Mouse (Mus musculus) retina, postnatal 7 days (tissue): ENCODE measurements around the gene Ryr2.
"Not testable (repeated sequence)": the region's sequence is repeated elsewhere in the genome, so short reads cannot be mapped to it uniquely, and the experiment has no call there.

ENCODE experiments used
- DNase-seq: peaks from one replicate; pipeline ENCODE4 v3.0.0-alpha.2; 2012; ENCODE audit warnings: low read depth, low spot score

The Ryr2 gene

DNA sequence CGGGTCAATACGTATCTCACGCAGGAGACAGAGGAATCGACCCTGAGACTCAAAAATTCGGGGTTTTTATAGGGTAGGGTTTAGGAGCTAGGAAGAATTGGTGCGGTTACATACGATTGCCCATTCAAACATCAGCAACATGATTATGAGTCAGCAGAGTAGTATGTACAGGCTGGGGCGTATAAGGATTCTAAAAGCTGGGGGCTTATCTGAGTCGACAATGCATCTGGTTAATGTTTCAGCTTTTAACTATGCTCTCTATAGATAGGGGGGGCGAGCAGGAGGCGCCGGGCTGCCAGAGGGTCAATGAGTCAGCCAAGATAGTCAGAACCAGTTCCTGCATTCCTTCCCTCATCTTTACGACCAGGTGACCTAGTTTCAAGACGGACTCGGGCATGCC, 557.6 kb downstream of the Ryr2 start:
- DNase-seq: not testable (repeated sequence)

DNA sequence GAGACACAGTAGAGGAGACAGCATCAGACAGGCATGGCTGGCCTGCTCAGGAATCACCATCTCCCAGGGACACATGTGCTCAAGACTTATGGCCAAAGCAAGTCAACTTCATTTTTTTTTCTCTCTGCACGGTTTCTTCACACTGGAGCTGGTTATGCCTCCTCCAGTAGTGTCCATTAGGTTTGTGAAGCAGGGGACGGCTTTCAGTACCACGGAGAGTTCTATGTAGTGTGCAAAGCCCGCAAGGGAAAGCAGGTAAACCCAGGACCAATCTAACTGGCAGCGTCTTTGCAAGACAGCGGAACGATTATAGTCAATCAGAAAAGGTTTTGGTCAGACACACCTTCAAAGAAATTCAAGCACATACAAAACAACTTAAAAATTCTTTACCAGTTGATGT, 560.9 kb downstream of the Ryr2 start:
- no peak for DNase-seq

DNA sequence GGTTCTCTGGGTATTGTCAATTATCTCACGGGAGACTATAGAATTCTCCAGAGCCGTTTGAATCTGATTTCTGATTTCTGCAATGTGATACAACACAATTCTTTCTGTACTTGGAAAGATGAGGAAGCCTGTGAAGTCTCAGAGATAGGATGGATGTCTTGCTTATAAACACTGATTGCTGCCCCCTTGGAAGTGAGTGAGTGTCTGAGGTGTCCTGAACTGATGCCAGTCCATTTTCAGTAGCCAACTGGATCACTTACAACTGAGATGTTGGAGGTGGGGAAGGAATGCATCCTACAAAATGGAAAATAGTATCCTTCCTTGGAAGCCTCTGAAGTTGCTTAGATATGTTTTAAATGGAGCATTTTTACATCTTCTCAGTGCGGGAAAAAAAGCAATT, 564.2 kb downstream of the Ryr2 start:
- DNase-seq: no peak

DNA sequence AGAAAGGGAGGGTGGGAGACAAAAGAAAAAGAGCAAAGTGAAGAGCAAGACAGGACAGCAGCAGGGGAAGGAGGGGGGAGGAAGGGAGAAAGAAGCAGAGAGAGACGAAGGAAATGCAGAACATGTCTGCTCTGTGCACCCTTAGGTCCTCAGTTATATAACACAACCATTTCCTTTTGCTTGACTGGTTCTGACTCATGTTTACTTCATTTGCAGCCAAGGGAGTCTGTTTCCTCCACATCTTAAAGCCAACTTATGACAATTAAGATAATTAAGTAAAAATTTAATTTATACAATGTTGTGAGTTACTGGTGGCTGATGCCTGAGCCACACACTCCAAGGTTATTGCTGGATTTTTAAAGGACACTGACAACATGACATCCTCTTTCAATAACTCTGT, 569.9 kb downstream of the Ryr2 start:
- no peak for DNase-seq

DNA sequence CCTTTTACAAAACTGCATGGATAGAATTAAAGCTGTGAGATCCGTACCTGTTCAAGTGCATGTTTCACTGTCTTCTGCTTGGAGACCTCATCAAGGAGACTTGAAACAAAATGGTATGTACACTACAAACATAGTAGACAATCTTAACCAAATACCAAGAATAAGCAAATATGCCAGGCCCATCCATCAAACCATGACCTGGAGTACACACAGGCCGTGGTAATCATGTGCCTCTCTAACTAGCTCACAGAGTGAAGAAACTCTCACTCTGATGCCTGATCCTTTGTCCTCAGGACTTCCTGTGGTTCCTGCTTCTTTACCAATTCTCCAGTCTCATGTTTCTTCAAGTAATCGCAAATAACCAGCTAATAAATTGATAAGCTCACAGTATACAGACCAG, 570.9 kb downstream of the Ryr2 start:
- DNase-seq: no peak

DNA sequence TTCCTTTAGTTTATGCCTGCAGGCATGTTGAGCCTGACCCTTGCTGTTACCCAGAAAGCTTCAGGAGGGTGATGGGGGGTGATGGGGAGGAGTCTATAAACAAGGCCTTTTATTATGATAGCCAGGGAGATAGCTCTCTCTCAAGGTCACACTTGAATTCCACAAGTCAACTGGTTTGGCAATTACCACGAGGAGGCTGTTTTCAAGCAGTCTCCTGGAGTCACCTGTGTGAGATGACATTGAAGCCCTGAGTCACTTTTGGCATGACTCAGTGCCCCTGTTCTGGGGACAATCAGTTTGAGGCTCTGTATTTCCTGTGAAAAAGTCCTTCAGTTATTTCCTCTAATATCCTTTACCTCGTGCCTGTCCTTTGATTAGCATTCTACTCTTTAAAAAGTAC, 573.5 kb downstream of the Ryr2 start:
- no peak for DNase-seq

DNA sequence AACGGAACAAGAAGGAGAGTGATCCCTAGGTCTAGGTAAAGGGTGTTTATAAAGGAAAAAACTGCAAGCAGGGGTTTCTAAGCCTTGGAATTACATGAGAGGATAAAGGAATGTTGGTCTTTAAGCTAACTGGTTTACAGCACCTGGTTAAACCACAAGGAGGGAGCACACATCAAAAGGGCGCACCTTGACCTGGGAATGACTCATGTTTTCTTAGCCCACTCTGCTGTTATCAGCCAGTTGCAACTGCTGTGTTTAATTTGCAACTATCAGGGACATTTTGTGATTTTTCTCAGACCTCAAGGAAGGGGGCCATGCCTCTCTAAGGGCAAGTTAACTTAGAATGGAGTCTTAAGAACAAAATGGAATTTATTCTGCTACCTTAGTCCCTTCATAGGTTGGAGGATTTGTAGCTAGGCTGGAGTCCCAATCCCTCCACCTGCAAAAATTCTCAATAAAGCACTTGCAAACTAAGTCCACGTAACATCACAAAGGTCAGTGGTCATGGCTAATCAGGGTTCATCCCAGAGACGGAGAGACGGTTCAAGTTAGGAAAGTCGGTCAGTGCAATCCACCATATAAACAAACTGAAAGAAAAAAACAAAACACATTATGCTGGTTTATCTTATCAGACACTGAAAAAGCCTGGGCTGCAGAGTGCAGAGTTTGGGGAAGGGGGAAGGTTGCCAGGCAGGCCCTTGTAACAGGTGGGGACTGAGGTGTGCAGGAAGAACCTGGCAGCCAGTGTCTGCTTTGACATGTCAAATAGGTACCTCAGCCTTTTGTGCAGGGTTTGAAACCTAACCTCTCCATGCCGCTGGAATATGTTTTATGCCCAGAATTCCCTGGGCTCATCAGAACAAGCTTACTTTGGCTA, 574.5 kb downstream of the Ryr2 start:
- DNase-seq: no peak

DNA sequence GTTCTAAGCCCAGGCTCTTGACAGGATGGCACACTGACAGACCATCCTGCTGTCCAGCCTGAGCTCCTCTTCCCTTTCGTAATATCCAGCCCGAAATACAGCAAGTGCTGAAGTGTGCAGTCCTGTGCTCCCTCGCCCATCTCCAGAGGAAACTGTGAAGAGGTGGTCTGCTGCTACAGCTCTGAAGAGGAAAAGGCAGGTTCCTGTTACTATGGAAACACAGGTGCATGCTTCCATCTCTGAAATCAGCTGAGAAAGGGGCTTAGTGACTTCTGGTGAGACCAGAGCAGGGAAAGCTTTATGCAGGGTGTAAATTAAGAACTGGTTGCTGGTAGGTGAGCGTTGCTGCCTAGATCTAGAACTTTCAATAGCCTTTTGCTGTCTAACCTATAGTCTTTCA, 583.1 kb downstream of the Ryr2 start:
- no peak for DNase-seq

DNA sequence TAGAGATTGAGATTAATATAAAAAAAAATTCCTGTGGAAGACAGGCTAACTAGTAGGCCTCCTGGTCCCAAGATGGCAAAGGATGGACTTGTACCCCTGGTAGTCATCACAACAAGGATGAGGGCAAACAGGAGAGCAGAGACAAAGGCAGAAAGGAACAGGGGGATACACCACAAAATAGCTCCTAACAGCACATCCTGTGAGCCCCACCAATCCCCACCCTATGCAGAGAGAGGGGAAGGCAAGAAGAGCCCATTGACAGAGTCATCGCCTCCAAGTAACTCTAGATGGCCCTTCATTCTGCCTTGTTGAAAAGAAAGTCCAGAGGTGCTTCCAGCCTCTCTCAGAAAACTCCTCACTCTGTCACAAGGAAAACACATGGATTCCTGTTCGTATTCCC, 586.0 kb downstream of the Ryr2 start:
- no peak for DNase-seq

DNA sequence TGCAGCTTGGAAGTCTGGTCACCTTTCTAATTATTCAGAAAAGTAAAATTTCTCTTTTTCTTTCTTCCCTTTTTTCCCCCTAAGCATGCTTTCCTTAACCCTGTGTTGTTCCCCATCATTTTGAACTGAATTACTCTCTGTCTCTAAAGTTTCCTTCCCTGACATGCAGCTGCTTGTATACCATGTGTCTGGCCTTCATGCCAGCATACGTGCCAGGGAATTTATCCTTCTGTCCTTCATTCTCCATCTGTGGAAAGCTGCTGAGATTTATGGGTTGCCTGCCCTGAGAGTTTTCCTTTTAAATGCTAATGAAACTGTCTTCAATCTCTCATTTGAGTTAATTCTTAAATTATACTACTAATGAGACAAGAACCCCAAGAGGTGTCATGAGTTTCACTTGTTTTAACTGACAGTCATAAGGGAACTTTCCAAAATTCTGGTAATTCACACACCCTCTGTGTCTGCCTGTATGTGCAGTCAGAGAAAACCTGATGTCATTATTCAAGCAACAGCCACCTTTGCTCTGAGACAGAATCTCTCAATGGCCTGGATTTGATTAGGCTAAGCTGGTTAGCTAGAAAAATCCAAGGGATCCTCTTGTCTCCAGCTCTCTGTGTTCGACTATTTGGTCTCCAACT, 595.1 kb downstream of the Ryr2 start:
- no peak for DNase-seq
